Mouse (Mus musculus) midbrain, embryonic 14.5 days (tissue): ENCODE measurements around the gene Phlda2. TPM values are rescaled to one million over a fixed set of nuclear protein-coding genes. Genes with fewer than 3 reads are reported as not detected.

Experiments
- ATAC-seq: fragments of 200-750 bp; cut with Nextera tagmentation; 2 replicates; pipeline ENCODE4 v1.8.0; 2017; ENCODE audit warnings: moderate number of reproducible peaks, moderate library complexity; ENCODE audit not compliant: low FRiP score, low TSS enrichment
- DNase-seq: peaks from one replicate; pipeline ENCODE4 v3.0.0-alpha.2; 2015
- H3K27ac ChIP-seq: fragments of 300-500 bp; sonication (generic); replicated peaks from 2 replicates; pipeline ENCODE4 v1.5.1; 2014; ENCODE audit warnings: mild to moderate bottlenecking, low read depth, low read length, moderate library complexity
- H3K27me3 ChIP-seq: fragments of 300-500 bp; sonication (generic); 2 replicates; pipeline ENCODE4 v1.6.1; 2014; ENCODE audit warnings: low read length, control low read depth, mixed read lengths; ENCODE audit not compliant: control insufficient read depth, insufficient read depth
- H3K36me3 ChIP-seq: fragments of 300-500 bp; sonication (generic); 2 replicates; pipeline ENCODE4 v1.6.1; 2014; ENCODE audit warnings: low read length, control low read depth; ENCODE audit not compliant: control insufficient read depth, insufficient read depth
- H3K4me1 ChIP-seq: fragments of 300-500 bp; sonication (generic); 2 replicates; pipeline ENCODE4 v1.6.1; 2014; ENCODE audit warnings: mild to moderate bottlenecking, antibody characterized with exemption, low read length, control low read depth; ENCODE audit not compliant: control insufficient read depth, insufficient read depth
- H3K4me2 ChIP-seq: fragments of 300-500 bp; sonication (generic); 2 replicates; pipeline ENCODE4 v1.6.1; 2014; ENCODE audit warnings: mild to moderate bottlenecking, low read length, moderate library complexity
- H3K4me3 ChIP-seq: fragments of 300-500 bp; sonication (generic); replicated peaks from 2 replicates; pipeline ENCODE4 v1.5.1; 2014; ENCODE audit warnings: low read depth, low read length
- H3K9ac ChIP-seq: fragments of 300-500 bp; sonication (generic); replicated peaks from 2 replicates; pipeline ENCODE4 v1.6.1; 2014; ENCODE audit warnings: mild to moderate bottlenecking, low read length, moderate library complexity
- H3K9me3 ChIP-seq: fragments of 300-500 bp; sonication (generic); 2 replicates; pipeline ENCODE4 v1.6.1; 2016; ENCODE audit warnings: low read length, control low read depth, mixed read lengths; ENCODE audit not compliant: control insufficient read depth
- WGBS: fragments of 180-500 bp; shearing (Covaris S2); extraction: QIAGEN DNeasy Blood & Tissue Kit; methylation state at CpG from one replicate; pipeline ENCODE4 v1.1.7; 2014; 5-methylcytosine and 5-hydroxymethylcytosine counted together
- polyA plus RNA-seq: library from polyadenylated mRNA; unstranded; fragments of >200 nt; fragmentation: Nextera tagmentation; extraction: Ambion mirVana; gene quantifications from 2 replicates; pipeline ENCODE4 v1.2.1, GENCODE M21; 2014

Gene Phlda2
- polyA plus RNA-seq, 1 experiment from 2014 or later: 0.45 TPM

GRCm38 (mm10) chr7:143536251-143536650 lies 33.3 kb upstream of the Phlda2 start:
- H3K4me2 ChIP-seq: no peak overlapping the region
- no peak overlapping the region for H3K27ac ChIP-seq
- H3K27me3 ChIP-seq: no peaks in the 10 kb centered on the region
- no peaks in the 10 kb centered on the region for H3K9me3 ChIP-seq
- DNase-seq: no peak
- H3K4me1 ChIP-seq: no peaks in the 10 kb centered on the region
- 97% methylated on average over 3 of the region's 3 CpGs for WGBS
- ATAC-seq: no peak
- peaks cover 89% of the 10 kb centered on the region for H3K36me3 ChIP-seq
- no peak overlapping the region for H3K9ac ChIP-seq
- H3K4me3 ChIP-seq: no peak overlapping the region

GRCm38 (mm10) chr7:143533284-143533683 lies 30.3 kb upstream of the Phlda2 start:
- Histone ChIP-seq H3K27me3 (no peaks in the 10 kb centered on the region), H3K4me3 (no peak overlapping the region), H3K9me3 (no peaks in the 10 kb centered on the region), H3K27ac (no peak overlapping the region), H3K4me1 (no peaks in the 10 kb centered on the region), H3K9ac (no peak overlapping the region), H3K4me2 (no peak overlapping the region), H3K36me3 (peaks cover 96% of the 10 kb centered on the region)
- no peak for ATAC-seq
- DNase-seq: no peak
- 90% methylated on average over 2 of the region's 2 CpGs for WGBS

- H3K9me3 ChIP-seq: no peaks in the 10 kb centered on the region
- no peaks in the 10 kb centered on the region for H3K4me1 ChIP-seq
- H3K27me3 ChIP-seq: no peaks in the 10 kb centered on the region
- H3K36me3 ChIP-seq: peaks cover 96% of the 10 kb centered on the region
- 84% methylated on average over 1 of the region's 1 CpGs for WGBS
- no peak overlapping the region for H3K9ac ChIP-seq
- H3K4me3 ChIP-seq: no peak overlapping the region
- no peak overlapping the region for H3K27ac ChIP-seq
- ATAC-seq: no peak
- no peak overlapping the region for H3K4me2 ChIP-seq
- no peak for DNase-seq
These were observed 29.5 kb upstream of the Phlda2 start for GRCm38 (mm10) chr7:143532410-143532809.

GRCm38 (mm10) chr7:143519333-143519732 lies 16.4 kb upstream of the Phlda2 start:
- H3K36me3 ChIP-seq: peaks cover 99% of the 10 kb centered on the region
- DNase-seq: no peak
- no peaks in the 10 kb centered on the region for H3K9me3 ChIP-seq
- H3K4me1 ChIP-seq: no peaks in the 10 kb centered on the region
- no peak for ATAC-seq
- no peak overlapping the region for H3K9ac ChIP-seq
- no peaks in the 10 kb centered on the region for H3K27me3 ChIP-seq
- H3K4me2 ChIP-seq: no peak overlapping the region
- 90% methylated on average over 4 of the region's 4 CpGs for WGBS
- H3K27ac ChIP-seq: no peak overlapping the region
- no peak overlapping the region for H3K4me3 ChIP-seq

- Histone ChIP-seq H3K27ac (no peak overlapping the region), H3K9me3 (no peaks in the 10 kb centered on the region), H3K27me3 (no peaks in the 10 kb centered on the region), H3K4me1 (no peaks in the 10 kb centered on the region), H3K9ac (no peak overlapping the region), H3K4me2 (no peak overlapping the region), H3K36me3 (peaks cover 76% of the 10 kb centered on the region), H3K4me3 (no peak overlapping the region)
- 93% methylated on average over 4 of the region's 4 CpGs for WGBS
- no peak for DNase-seq
- ATAC-seq: no peak
These were observed 11.4 kb upstream of the Phlda2 start for GRCm38 (mm10) chr7:143514416-143514768.

GRCm38 (mm10) chr7:143513763-143514415 lies 10.9 kb upstream of the Phlda2 start:
- Histone ChIP-seq H3K27me3 (no peaks in the 10 kb centered on the region), H3K4me3 (no peak overlapping the region), H3K27ac (no peak overlapping the region), H3K9ac (no peak overlapping the region), H3K9me3 (no peaks in the 10 kb centered on the region), H3K36me3 (peaks cover 71% of the 10 kb centered on the region), H3K4me1 (no peaks in the 10 kb centered on the region), H3K4me2 (no peak overlapping the region)
- DNase-seq (no peak), ATAC-seq (no peak)
- WGBS: 93% methylated on average over 10 of the region's 10 CpGs

GRCm38 (mm10) chr7:143511335-143511712 lies 8.4 kb upstream of the Phlda2 start:
- Histone ChIP-seq H3K4me2 (no peak overlapping the region), H3K27me3 (no peaks in the 10 kb centered on the region), H3K4me1 (no peaks in the 10 kb centered on the region), H3K4me3 (no peak overlapping the region), H3K9ac (no peak overlapping the region), H3K9me3 (no peaks in the 10 kb centered on the region), H3K27ac (no peak overlapping the region), H3K36me3 (peaks cover 45% of the 10 kb centered on the region)
- ATAC-seq: no peak
- DNase-seq: no peak

- no peaks in the 10 kb centered on the region for H3K4me1 ChIP-seq
- ATAC-seq (no peak), DNase-seq (no peak)
- 88% methylated on average over 3 of the region's 3 CpGs for WGBS
- no peak overlapping the region for H3K4me3 ChIP-seq
- no peak overlapping the region for H3K27ac ChIP-seq
- H3K36me3 ChIP-seq: peaks cover 39% of the 10 kb centered on the region
- no peaks in the 10 kb centered on the region for H3K27me3 ChIP-seq
- no peaks in the 10 kb centered on the region for H3K9me3 ChIP-seq
- no peak overlapping the region for H3K9ac ChIP-seq
- H3K4me2 ChIP-seq: no peak overlapping the region
These were observed 7.8 kb upstream of the Phlda2 start for GRCm38 (mm10) chr7:143510593-143511334.

GRCm38 (mm10) chr7:143509566-143509965 lies 6.6 kb upstream of the Phlda2 start:
- Histone ChIP-seq H3K4me2 (no peak overlapping the region), H3K9me3 (no peaks in the 10 kb centered on the region), H3K27ac (no peak overlapping the region), H3K27me3 (peaks cover 8% of the 10 kb centered on the region; the same call in 1 of the 2 replicates), H3K4me3 (no peak overlapping the region), H3K36me3 (peaks cover 27% of the 10 kb centered on the region), H3K4me1 (no peaks in the 10 kb centered on the region), H3K9ac (no peak overlapping the region)
- DNase-seq: no peak
- 77% methylated on average over 1 of the region's 1 CpGs for WGBS
- no peak for ATAC-seq
